Mouse (Mus musculus) MEL (cell line): ENCODE results near the gene Olfr569. TPM values are rescaled to one million over a fixed set of nuclear protein-coding genes. Genes with fewer than 3 reads are reported as not detected.

Experiments
- DNase-seq: peaks from one replicate; pipeline ENCODE4 v3.0.0; 2011; ENCODE audit warnings: low read depth, low spot score
- H3K27ac ChIP-seq: 2 replicates; pipeline ENCODE4 v1.5.1; 2012; ENCODE audit warnings: low read depth, mild to moderate bottlenecking, control low read depth, low read length, moderate library complexity; ENCODE audit not compliant: control insufficient read depth
- H3K27me3 ChIP-seq, 2 experiments: fragments of 150-350 bp in 1 of 2; sonication (generic) in 1 of 2; 2 replicates each; pipeline ENCODE4 v1.6.1; 2012; ENCODE audit warnings: low read length in 2 of 2, mild to moderate bottlenecking in 2 of 2, improper control_type of control experiment in 1 of 2, moderate library complexity in 1 of 2; ENCODE audit not compliant: insufficient read depth in 2 of 2, control insufficient read depth in 1 of 2
- H3K36me3 ChIP-seq, 2 experiments: 2 replicates each; pipeline ENCODE4 v1.6.1; 2012 to 2014; ENCODE audit warnings: low read length in 2 of 2, improper control_type of control experiment in 1 of 2, inconsistent platforms in 1 of 2, mild to moderate bottlenecking in 1 of 2; ENCODE audit not compliant: insufficient read depth in 2 of 2, control insufficient read depth in 1 of 2
- H3K4me1 ChIP-seq, 2 experiments: fragments of 150-350 bp in 1 of 2; sonication (generic) in 1 of 2; 2 replicates each; pipeline ENCODE4 v1.6.1; 2012; ENCODE audit warnings: low read length in 2 of 2, improper control_type of control experiment in 1 of 2, mild to moderate bottlenecking in 1 of 2; ENCODE audit not compliant: insufficient read depth in 2 of 2, control insufficient read depth in 1 of 2
- H3K4me3 ChIP-seq, 2 experiments: fragments of 150-350 bp in 1 of 2; sonication (generic) in 1 of 2; 2 replicates each; pipeline ENCODE4 v1.5.1; 2012; ENCODE audit warnings: low read depth in 2 of 2, low read length in 2 of 2, mild to moderate bottlenecking in 2 of 2, moderate library complexity in 2 of 2, control low read depth in 1 of 2, improper control_type of control experiment in 1 of 2; ENCODE audit not compliant: control insufficient read depth in 1 of 2, insufficient read depth in 1 of 2
- H3K79me2 ChIP-seq: 2 replicates; pipeline ENCODE4 v1.6.1; 2012; ENCODE audit warnings: mild to moderate bottlenecking, low read length, moderate library complexity; ENCODE audit not compliant: control insufficient read depth, poor library complexity, insufficient read depth
- H3K9ac ChIP-seq: 2 replicates; pipeline ENCODE4 v1.6.1; 2012; ENCODE audit warnings: low read depth, mild to moderate bottlenecking, control low read depth, low read length, moderate library complexity; ENCODE audit not compliant: control insufficient read depth, poor library complexity, severe bottlenecking
- H3K9me3 ChIP-seq: fragments of 150-350 bp; sonication (generic); replicated peaks from 2 replicates; pipeline ENCODE4 v1.6.1; 2012; ENCODE audit warnings: mild to moderate bottlenecking, low read length, improper control_type of control experiment, moderate library complexity; ENCODE audit not compliant: insufficient read depth
- CTCF ChIP-seq, 3 experiments: IDR thresholded peaks in 2 of 3; conservative IDR thresholded peaks in 1 of 3; 2 replicates each; pipeline ENCODE4 v1.5.1; 2011 to 2012; ENCODE audit warnings: low read length in 3 of 3, low read depth in 2 of 3, mild to moderate bottlenecking in 2 of 3, improper control_type of control experiment in 1 of 3, inconsistent platforms in 1 of 3, mixed read lengths in 1 of 3, moderate library complexity in 1 of 3; ENCODE audit not compliant: control insufficient read depth in 1 of 3, insufficient read depth in 1 of 3, poor library complexity in 1 of 3, severe bottlenecking in 1 of 3
- E2F4 ChIP-seq: IDR thresholded peaks from 2 replicates; pipeline ENCODE4 v1.6.1; 2011; ENCODE audit warnings: low read depth, low read length, improper control_type of control experiment, borderline replicate concordance
- ELF1 ChIP-seq: IDR thresholded peaks from 2 replicates; pipeline ENCODE4 v1.6.1; 2014; ENCODE audit warnings: low read depth, mild to moderate bottlenecking, inconsistent platforms, low read length, improper control_type of control experiment, moderate library complexity
- EP300 ChIP-seq, 2 experiments: IDR thresholded peaks; 2 replicates each; pipeline ENCODE4 v1.6.1; 2011; ENCODE audit warnings: improper control_type of control experiment in 2 of 2, low read length in 2 of 2, low read depth in 1 of 2, mild to moderate bottlenecking in 1 of 2
- GABPA ChIP-seq: IDR thresholded peaks from 2 replicates; pipeline ENCODE4 v1.6.1; 2012; ENCODE audit warnings: low read depth, mild to moderate bottlenecking, inconsistent platforms, low read length, improper control_type of control experiment, moderate library complexity
- JUND ChIP-seq: IDR thresholded peaks from 2 replicates; pipeline ENCODE4 v1.6.1; 2011; ENCODE audit warnings: low read depth, mild to moderate bottlenecking, improper control_type of control experiment, low read length
- MAZ ChIP-seq: IDR thresholded peaks from 2 replicates; pipeline ENCODE4 v1.6.1; 2012; ENCODE audit warnings: low read depth, mild to moderate bottlenecking, inconsistent platforms, low read length, improper control_type of control experiment
- MYB ChIP-seq: IDR thresholded peaks from 2 replicates; pipeline ENCODE4 v1.6.1; 2011; ENCODE audit warnings: mild to moderate bottlenecking, low read depth, low read length, improper control_type of control experiment
- NELFE ChIP-seq: IDR thresholded peaks from 2 replicates; pipeline ENCODE4 v1.6.1; 2011; ENCODE audit warnings: low read depth, low read length, improper control_type of control experiment
- POLR2AphosphoS2 ChIP-seq: IDR thresholded peaks from 2 replicates; pipeline ENCODE4 v1.6.1; 2011; ENCODE audit warnings: low read length, improper control_type of control experiment
- RAD21 ChIP-seq: IDR thresholded peaks from 2 replicates; pipeline ENCODE4 v1.6.1; 2011; ENCODE audit warnings: mild to moderate bottlenecking, low read depth, low read length, improper control_type of control experiment
- SIN3A ChIP-seq: IDR thresholded peaks from 2 replicates; pipeline ENCODE4 v1.6.1; 2012; ENCODE audit warnings: low read length, improper control_type of control experiment, inconsistent platforms
- SMC3 ChIP-seq: IDR thresholded peaks from 2 replicates; pipeline ENCODE4 v1.6.1; 2011; ENCODE audit warnings: low read depth, low read length, improper control_type of control experiment
- TAL1 ChIP-seq: IDR thresholded peaks from 2 replicates; pipeline ENCODE4 v1.6.1; 2012; ENCODE audit warnings: mild to moderate bottlenecking, inconsistent platforms, low read length, moderate library complexity, mixed read lengths
- TCF12 ChIP-seq: IDR thresholded peaks from 2 replicates; pipeline ENCODE4 v1.6.1; 2014; ENCODE audit warnings: low read depth, mild to moderate bottlenecking, inconsistent platforms, low read length, improper control_type of control experiment, moderate library complexity
- UBTF ChIP-seq: IDR thresholded peaks from 2 replicates; pipeline ENCODE4 v1.6.1; 2012; ENCODE audit warnings: low read depth, mild to moderate bottlenecking, inconsistent platforms, low read length, improper control_type of control experiment, moderate library complexity, borderline replicate concordance; ENCODE audit not compliant: insufficient read depth
- USF2 ChIP-seq, 2 experiments: IDR thresholded peaks; 2 replicates each; pipeline ENCODE4 v1.6.1; 2011 to 2012; ENCODE audit warnings: improper control_type of control experiment in 2 of 2, low read length in 2 of 2, borderline replicate concordance in 1 of 2, inconsistent platforms in 1 of 2, low read depth in 1 of 2, mild to moderate bottlenecking in 1 of 2; ENCODE audit not compliant: insufficient read depth in 1 of 2
- ZC3H11A ChIP-seq: IDR thresholded peaks from 2 replicates; pipeline ENCODE4 v1.6.1; 2012; ENCODE audit warnings: low read depth, mild to moderate bottlenecking, inconsistent platforms, low read length, improper control_type of control experiment
- ZNF384 ChIP-seq: IDR thresholded peaks from 2 replicates; pipeline ENCODE4 v1.6.1; 2012; ENCODE audit warnings: low read depth, mild to moderate bottlenecking, inconsistent platforms, low read length, improper control_type of control experiment
- polyA plus RNA-seq, 2 experiments: library from polyadenylated mRNA; stranded (reverse) in 1 of 2; unstranded in 1 of 2; fragments of >175 nt in 1 of 2; fragments of >200 nt in 1 of 2; gene quantifications; 2 replicates each; pipeline versions ENCODE4 v1.2.1 to v1.2.4; 2012; ENCODE audit warnings: low replicate concordance in 2 of 2, low read depth in 1 of 2; ENCODE audit not compliant: insufficient read length in 2 of 2, insufficient read depth in 1 of 2, missing spikeins in 1 of 2
- total RNA-seq: library from RNA; depleted of rRNA; stranded (reverse); fragments of 300-350 nt; gene quantifications from 2 replicates; pipeline ENCODE4 v1.2.3, GENCODE M21; 2012

Olfr569 gene
- total and polyA plus RNA-seq, 3 experiments: not detected

DNA sequence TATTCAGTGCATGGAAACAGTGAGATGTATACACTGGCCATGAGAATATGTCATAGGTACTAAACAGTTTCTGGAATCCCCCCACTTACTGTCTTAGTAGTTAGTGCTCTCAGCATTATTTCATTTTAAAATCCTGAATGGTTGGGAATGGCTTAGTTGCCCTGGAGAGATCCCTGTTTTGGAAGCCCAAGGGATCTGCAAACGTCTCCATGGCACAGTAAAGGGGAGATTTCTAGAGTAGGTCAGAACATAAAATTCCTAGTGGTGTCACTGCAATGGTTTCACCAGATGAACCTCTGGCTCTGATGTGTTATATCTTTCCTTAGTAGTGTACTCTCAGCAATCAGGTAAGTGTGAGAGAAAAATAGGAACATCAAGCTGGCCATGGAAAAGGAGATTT, 33.4 kb upstream of the Olfr569 start, which contains the start of gene Olfr572:
TSS of gene Olfr572 (plus strand) at position 301 of the 400 bp plus-strand sequence.
- no peaks in the 10 kb centered on the region for H3K4me1 ChIP-seq

DNA sequence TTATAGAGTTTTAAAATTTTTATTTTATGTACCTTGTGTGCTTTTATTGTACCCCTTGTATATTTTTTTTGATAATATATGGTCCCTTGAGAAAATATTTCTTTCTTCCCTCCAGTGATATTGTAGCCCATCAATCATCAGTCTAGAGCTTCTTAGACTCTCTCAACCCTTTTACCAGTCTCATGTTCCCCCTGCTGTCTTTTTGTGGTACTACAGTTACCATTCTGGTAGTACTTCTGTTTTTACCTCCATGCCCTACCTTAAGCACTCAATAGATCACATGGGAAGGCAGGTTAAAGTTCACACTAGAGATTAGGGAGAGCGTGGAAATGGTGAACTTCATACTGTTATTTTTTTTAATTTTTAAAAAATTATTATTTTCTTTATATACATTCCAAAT, 28.9 kb upstream of the Olfr569 start:
- Histone ChIP-seq H3K27ac (no peak overlapping the region), H3K79me2 (no peaks in the 10 kb centered on the region), H3K4me3 (no peak overlapping the region), H3K36me3 (no peaks in the 10 kb centered on the region), H3K9ac (no peak overlapping the region), H3K27me3 (no peaks in the 10 kb centered on the region), H3K4me1 (no peaks in the 10 kb centered on the region), H3K9me3 (no peaks in the 10 kb centered on the region)
- peak; percentile 68 for DNase-seq
- TF ChIP-seq RAD21 (peak; percentile 75), ELF1 (no peak), MYB (no peak), SIN3A (no peak), ZC3H11A (peak; percentile 40; the same call in 1 of the 2 replicates), SMC3 (peak; percentile 81), CTCF (IDR thresholded peaks at IDR 0.05 in 2 of 3, conservative IDR thresholded peaks at IDR 0.05 in 1 of 3; ENCODE audit: control insufficient read depth in 1 of 3, insufficient read depth in 1 of 3, low read depth in 2 of 3, low read length in 3 of 3, poor library complexity in 1 of 3, severe bottlenecking in 1 of 3) (peak in 2 of 3 experiments; percentile 54 to 74; a peak in 4 of 6 replicates)

More for the DNA sequence above, 33.4 kb upstream of the Olfr569 start, which contains the start of gene Olfr572:
- Histone ChIP-seq H3K4me3 (no peak within 1 kb of the TSS), H3K27ac (no peak within 1 kb of the TSS), H3K27me3 (no peaks in the 10 kb centered on the region), H3K36me3 (no peaks in the 10 kb centered on the region), H3K79me2 (no peaks in the 10 kb centered on the region), H3K9ac (no peak within 1 kb of the TSS), H3K9me3 (no peaks in the 10 kb centered on the region)
- TF ChIP-seq EP300 (IDR thresholded peaks at IDR 0.05; ENCODE audit: low read depth in 1 of 2, low read length in 2 of 2) (no peak), MAZ (no peak), NELFE (no peak), UBTF (no peak), SIN3A (no peak), TAL1 (no peak), E2F4 (no peak), ZNF384 (no peak), TCF12 (no peak), GABPA (no peak), ELF1 (no peak), POLR2AphosphoS2 (no peak), USF2 (IDR thresholded peaks at IDR 0.05; ENCODE audit: borderline replicate concordance in 1 of 2, insufficient read depth in 1 of 2, low read depth in 1 of 2, low read length in 2 of 2) (no peak), JUND (no peak)
- DNase-seq: no peak
